Mouse (Mus musculus) myocyte (in vitro differentiated cells): ENCODE measurements around the gene Gsta1. TPM values are rescaled to one million over a fixed set of nuclear protein-coding genes. Genes with fewer than 3 reads are reported as not detected.
"Not testable (repeated sequence)": the region's sequence is repeated elsewhere in the genome, so short reads cannot be mapped to it uniquely, and the experiment has no call there.

Experiments
- H3K27me3 ChIP-seq: one replicate; pipeline ENCODE4 v1.6.1; 2011; ENCODE audit not compliant: control insufficient read depth, insufficient read depth, insufficient read length
- H3K36me3 ChIP-seq: one replicate; pipeline ENCODE4 v1.6.1; 2011; ENCODE audit not compliant: control insufficient read depth, insufficient read depth
- H3K4me2 ChIP-seq: one replicate; pipeline ENCODE4 v1.6.1; 2011; ENCODE audit warnings: low read depth, control low read depth
- H3K4me3 ChIP-seq: one replicate; pipeline ENCODE4 v1.5.1; 2011; ENCODE audit warnings: mild to moderate bottlenecking, control low read depth, moderate library complexity
- H3K79me2 ChIP-seq: one replicate; pipeline ENCODE4 v1.6.1; 2011; ENCODE audit not compliant: control insufficient read depth, insufficient read depth
- H3ac ChIP-seq: one replicate; pipeline ENCODE4 v1.6.1; 2011; ENCODE audit not compliant: control insufficient read depth, insufficient read length
- CEBPB ChIP-seq: IDR thresholded peaks from 2 replicates; pipeline ENCODE4 v1.6.1; 2011; ENCODE audit warnings: mild to moderate bottlenecking, moderate library complexity; ENCODE audit not compliant: poor library complexity, insufficient read depth, severe bottlenecking
- E2F4 ChIP-seq: IDR thresholded peaks from one replicate; pipeline ENCODE4 v1.6.1; 2011; ENCODE audit warnings: mild to moderate bottlenecking, control low read depth, moderate library complexity; ENCODE audit not compliant: insufficient read depth
- MAX ChIP-seq: IDR thresholded peaks from one replicate; pipeline ENCODE4 v1.6.1; 2011; ENCODE audit warnings: low read depth, mild to moderate bottlenecking, control low read depth
- MYOD1 ChIP-seq, 3 experiments: IDR thresholded peaks; one replicate each; pipeline ENCODE4 v1.6.1; 2011; ENCODE audit warnings: control low read depth in 2 of 3, low read depth in 2 of 3, mild to moderate bottlenecking in 2 of 3, moderate library complexity in 1 of 3; ENCODE audit not compliant: insufficient read length in 2 of 3, control insufficient read depth in 1 of 3
- MYOG ChIP-seq, 3 experiments: IDR thresholded peaks; one replicate each; pipeline ENCODE4 v1.6.1; 2011; ENCODE audit warnings: control low read depth in 2 of 3, low read depth in 2 of 3, mild to moderate bottlenecking in 2 of 3; ENCODE audit not compliant: insufficient read length in 2 of 3, control insufficient read depth in 1 of 3, insufficient read depth in 1 of 3
- POLR2A ChIP-seq: IDR thresholded peaks from one replicate; pipeline ENCODE4 v1.6.1; 2011; ENCODE audit warnings: low read depth, mild to moderate bottlenecking, control low read depth, moderate library complexity; ENCODE audit not compliant: insufficient read length
- POLR2AphosphoS2 ChIP-seq: IDR thresholded peaks from one replicate; pipeline ENCODE4 v1.6.1; 2011; ENCODE audit warnings: low read depth, control low read depth; ENCODE audit not compliant: insufficient read length
- REST ChIP-seq: IDR thresholded peaks from one replicate; pipeline ENCODE4 v1.6.1; 2011; ENCODE audit warnings: mild to moderate bottlenecking, control low read depth, moderate library complexity; ENCODE audit not compliant: insufficient read depth, insufficient read length
- SRF ChIP-seq: IDR thresholded peaks from one replicate; pipeline ENCODE4 v1.6.1; 2011; ENCODE audit warnings: low read depth; ENCODE audit not compliant: control insufficient read depth, insufficient read length
- TCF12 ChIP-seq: IDR thresholded peaks from one replicate; pipeline ENCODE4 v1.6.1; 2011; ENCODE audit warnings: mild to moderate bottlenecking, control low read depth; ENCODE audit not compliant: poor library complexity, insufficient read depth, severe bottlenecking
- TCF3 ChIP-seq: IDR thresholded peaks from one replicate; pipeline ENCODE4 v1.6.1; 2011; ENCODE audit warnings: low read depth, control low read depth; ENCODE audit not compliant: insufficient read length
- USF1 ChIP-seq: IDR thresholded peaks from one replicate; pipeline ENCODE4 v1.6.1; 2011; ENCODE audit warnings: low read depth, mild to moderate bottlenecking, control low read depth, moderate library complexity
- polyA plus RNA-seq: library from polyadenylated mRNA; unstranded; fragments of >200 nt; fragmentation: generic; extraction: Trizol; gene quantifications from one replicate; pipeline ENCODE4 v1.2.1, GENCODE M21; 2012; ENCODE audit warnings: missing spikeins

Gene Gsta1
- 0.61 TPM for polyA plus RNA-seq

GRCm38 (mm10) chr9:78230461-78230860, at the start of gene Gsta1:
Gsta1 (plus strand) TSS chr9:78230656.
- not testable (repeated sequence) for H3K4me2 ChIP-seq, H3K79me2 ChIP-seq, H3K27me3 ChIP-seq, H3K4me3 ChIP-seq, H3K36me3 ChIP-seq, H3ac ChIP-seq

GRCm38 (mm10) chr9:78182474-78182873, 48.0 kb upstream of the Gsta1 start, which contains the start of gene Gsta4:
Gsta4 (plus strand) TSS chr9:78182774.
- not testable (repeated sequence) for H3K36me3 ChIP-seq, H3K4me3 ChIP-seq, H3K27me3 ChIP-seq, H3ac ChIP-seq, H3K4me2 ChIP-seq, H3K79me2 ChIP-seq

GRCm38 (mm10) chr9:78185686-78186085, 44.8 kb upstream of the Gsta1 start:
- Histone ChIP-seq H3K4me2 (no peak overlapping the region), H3K27me3 (no peaks in the 10 kb centered on the region), H3ac (no peak overlapping the region), H3K79me2 (no peaks in the 10 kb centered on the region), H3K4me3 (no peak overlapping the region), H3K36me3 (no peaks in the 10 kb centered on the region)
- no peak for TF ChIP-seq CEBPB
- no peak for TF ChIP-seq POLR2AphosphoS2
- no peak for TF ChIP-seq TCF3
- TF ChIP-seq POLR2A = no peak
- no peak for TF ChIP-seq TCF12
- TF ChIP-seq MAX = no peak
- no peak for TF ChIP-seq SRF
- no peak for TF ChIP-seq REST
- no peak for TF ChIP-seq E2F4
- TF ChIP-seq MYOD1 (IDR thresholded peaks at IDR 0.05; ENCODE audit: control insufficient read depth in 1 of 3, insufficient read length in 2 of 3, low read depth in 2 of 3) = no peak
- TF ChIP-seq MYOG (IDR thresholded peaks at IDR 0.05; ENCODE audit: control insufficient read depth in 1 of 3, insufficient read depth in 1 of 3, insufficient read length in 2 of 3, low read depth in 2 of 3) = no peak
- no peak for TF ChIP-seq USF1

GRCm38 (mm10) chr9:78188910-78189309, 41.5 kb upstream of the Gsta1 start:
- H3K4me2 ChIP-seq = no peak overlapping the region
- no peak overlapping the region for H3ac ChIP-seq
- no peaks in the 10 kb centered on the region for H3K36me3 ChIP-seq
- TF ChIP-seq MAX = no peak
- TF ChIP-seq MYOG (IDR thresholded peaks at IDR 0.05; ENCODE audit: control insufficient read depth in 1 of 3, insufficient read depth in 1 of 3, insufficient read length in 2 of 3, low read depth in 2 of 3) = no peak
- no peak for TF ChIP-seq USF1
- TF ChIP-seq TCF3 = no peak
- TF ChIP-seq MYOD1 (IDR thresholded peaks at IDR 0.05; ENCODE audit: control insufficient read depth in 1 of 3, insufficient read length in 2 of 3, low read depth in 2 of 3) = no peak
- no peak for TF ChIP-seq POLR2AphosphoS2
- no peaks in the 10 kb centered on the region for H3K79me2 ChIP-seq
- H3K27me3 ChIP-seq = no peaks in the 10 kb centered on the region
- H3K4me3 ChIP-seq = no peak overlapping the region

- no peaks in the 10 kb centered on the region for H3K79me2 ChIP-seq
- peak overlapping the region; percentile 96 for H3K4me2 ChIP-seq
- H3K36me3 ChIP-seq = no peaks in the 10 kb centered on the region
- no peak overlapping the region for H3ac ChIP-seq
- H3K4me3 ChIP-seq = peak overlapping the region; percentile 28
- no peaks in the 10 kb centered on the region for H3K27me3 ChIP-seq
- TF ChIP-seq USF1 (peak; percentile 96), MYOG (IDR thresholded peaks at IDR 0.05; ENCODE audit: control insufficient read depth in 1 of 3, insufficient read depth in 1 of 3, insufficient read length in 2 of 3, low read depth in 2 of 3) (no peak)
Measured at GRCm38 (mm10) chr9:78190651-78191634, 39.5 kb upstream of the Gsta1 start.

GRCm38 (mm10) chr9:78191736-78192135, 38.7 kb upstream of the Gsta1 start:
- Histone ChIP-seq H3K4me2 (peak overlapping the region; percentile 96), H3K79me2 (no peaks in the 10 kb centered on the region), H3K4me3 (peak overlapping the region; percentile 28), H3K36me3 (no peaks in the 10 kb centered on the region), H3K27me3 (no peaks in the 10 kb centered on the region), H3ac (no peak overlapping the region)
- TF ChIP-seq MYOD1 (IDR thresholded peaks at IDR 0.05; ENCODE audit: control insufficient read depth in 1 of 3, insufficient read length in 2 of 3, low read depth in 2 of 3) (no peak), E2F4 (no peak), MYOG (IDR thresholded peaks at IDR 0.05; ENCODE audit: control insufficient read depth in 1 of 3, insufficient read depth in 1 of 3, insufficient read length in 2 of 3, low read depth in 2 of 3) (no peak), REST (no peak), TCF12 (no peak), POLR2AphosphoS2 (no peak), CEBPB (no peak), TCF3 (no peak), POLR2A (no peak), USF1 (no peak)
